Mouse (Mus musculus) NIH3T3 (cell line): Measurements from ENCODE around the gene Hoxa13.
A peak's percentile ranks its signal among the peaks of the same experiment; 100 is the strongest.

Experiments used
- DNase-seq: peaks from one replicate; pipeline ENCODE4 v3.0.0-alpha.2; 2012; ENCODE audit warnings: low read depth

The Hoxa13 gene

GRCm38 (mm10) chr6:52251177-52251879 lies 9.4 kb downstream of the Hoxa13 start:
- peak; percentile 26 for DNase-seq

DNA sequence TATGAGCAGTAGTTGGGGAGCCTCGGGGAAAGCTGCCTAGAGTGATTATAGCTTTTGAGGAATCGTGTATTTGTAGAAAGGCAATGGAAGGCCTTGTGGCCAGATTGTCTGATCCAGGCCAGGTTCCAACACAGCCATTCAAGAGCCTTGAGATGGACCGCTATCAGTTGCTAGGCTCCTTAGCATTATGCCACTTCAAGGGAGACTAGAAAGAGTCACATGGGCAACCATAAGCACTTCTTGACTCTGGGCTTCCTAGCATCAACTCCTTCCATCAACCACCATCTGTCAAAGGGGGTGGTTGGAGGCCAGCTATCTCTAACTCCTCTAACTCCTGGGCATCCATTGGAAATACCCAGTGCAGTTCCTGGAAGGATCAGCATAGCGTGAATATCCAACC lies 10.9 kb downstream of the Hoxa13 start:
- DNase-seq, result no peak

- no peak for DNase-seq
These were observed 11.3 kb downstream of the Hoxa13 start for GRCm38 (mm10) chr6:52249415-52249738.

DNA sequence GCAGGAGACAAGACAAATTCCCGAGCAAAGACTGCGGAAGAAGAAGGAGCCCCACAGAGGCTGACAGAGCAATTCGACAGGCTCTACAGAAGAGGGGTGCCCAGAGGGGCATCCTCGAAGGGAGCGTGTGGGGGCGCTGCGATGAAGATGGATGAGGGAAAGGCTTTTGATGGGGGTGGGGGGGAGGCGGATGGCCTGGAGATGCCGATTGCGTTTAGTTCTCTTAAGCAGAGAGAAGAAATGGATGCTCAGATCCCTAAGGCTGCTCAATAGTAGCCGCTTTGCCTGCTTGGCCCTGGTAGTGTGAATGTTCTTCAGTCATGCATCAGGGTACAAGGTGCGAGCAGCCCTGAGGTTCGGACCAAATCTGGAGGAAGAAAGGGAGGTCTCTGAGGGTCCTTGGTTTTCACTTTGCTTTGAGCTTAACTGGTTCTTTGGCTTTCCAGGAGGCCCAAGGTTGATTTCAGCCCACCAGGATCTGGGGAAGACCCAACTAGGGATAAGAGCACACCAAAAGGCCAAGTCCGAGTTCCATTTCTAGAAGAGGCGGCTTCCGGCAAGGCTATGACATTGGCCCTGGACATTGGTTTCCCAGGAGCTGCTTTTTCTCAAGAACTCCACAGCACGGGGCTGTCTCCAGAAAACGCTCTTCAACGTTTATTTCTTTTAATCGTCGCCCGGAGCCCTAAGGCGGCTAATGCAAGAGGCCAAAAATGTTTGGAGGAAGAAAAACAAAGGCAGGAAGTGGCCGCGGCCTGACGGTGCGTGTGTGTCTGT lies 11.9 kb downstream of the Hoxa13 start:
- no peak for DNase-seq

- DNase-seq, result no peak
These were observed 12.7 kb downstream of the Hoxa13 start for GRCm38 (mm10) chr6:52247766-52248637.

GRCm38 (mm10) chr6:52246916-52247315 lies 13.8 kb downstream of the Hoxa13 start:
- no peak for DNase-seq

DNA sequence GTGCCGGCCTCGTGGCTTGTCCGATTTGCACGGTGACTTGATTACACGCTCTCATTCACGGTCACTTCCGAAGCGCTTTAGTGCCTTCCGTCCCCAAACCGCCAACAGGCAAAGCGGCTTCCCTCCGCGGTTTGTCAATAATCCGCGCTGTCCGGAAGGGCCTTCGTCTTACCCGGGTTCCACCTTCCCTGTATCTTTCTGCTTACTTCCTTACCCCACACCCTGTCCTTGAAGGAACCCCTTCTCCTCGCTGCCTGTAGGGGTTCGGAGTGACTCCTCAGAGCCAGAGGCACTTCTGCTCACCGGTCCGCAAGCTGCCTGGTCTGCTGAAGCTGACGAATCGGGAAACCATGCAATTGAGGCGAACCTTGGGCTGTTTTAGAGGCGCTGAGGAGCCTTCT lies 14.3 kb downstream of the Hoxa13 start:
- no peak for DNase-seq

DNA sequence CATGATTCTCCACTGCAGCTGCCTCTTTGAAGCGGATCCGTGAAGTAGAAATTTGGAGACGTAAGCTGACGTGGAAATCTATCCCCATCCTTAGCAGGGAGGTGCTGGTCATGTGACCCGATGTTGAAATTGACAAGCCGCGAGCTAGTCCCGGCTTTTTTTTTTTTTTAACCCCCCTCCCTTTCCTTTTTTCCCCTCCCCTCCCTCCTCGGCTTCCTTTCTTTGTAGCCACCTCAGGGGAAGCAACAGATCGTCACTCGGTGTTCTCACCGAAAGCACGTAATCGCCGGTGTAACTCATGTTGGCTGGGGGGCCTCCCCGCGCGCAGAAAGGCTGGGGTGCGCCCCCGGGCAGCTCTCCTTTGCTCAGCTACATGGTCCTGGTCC lies 14.9 kb downstream of the Hoxa13 start, which contains the start of gene Hoxa11:
Gene Hoxa11, minus strand, starts transcription at position 54 of the 386 bp plus-strand sequence.
- DNase-seq, result no peak

- no peak for DNase-seq
These were observed 15.5 kb downstream of the Hoxa13 start for GRCm38 (mm10) chr6:52245040-52245756.

DNA sequence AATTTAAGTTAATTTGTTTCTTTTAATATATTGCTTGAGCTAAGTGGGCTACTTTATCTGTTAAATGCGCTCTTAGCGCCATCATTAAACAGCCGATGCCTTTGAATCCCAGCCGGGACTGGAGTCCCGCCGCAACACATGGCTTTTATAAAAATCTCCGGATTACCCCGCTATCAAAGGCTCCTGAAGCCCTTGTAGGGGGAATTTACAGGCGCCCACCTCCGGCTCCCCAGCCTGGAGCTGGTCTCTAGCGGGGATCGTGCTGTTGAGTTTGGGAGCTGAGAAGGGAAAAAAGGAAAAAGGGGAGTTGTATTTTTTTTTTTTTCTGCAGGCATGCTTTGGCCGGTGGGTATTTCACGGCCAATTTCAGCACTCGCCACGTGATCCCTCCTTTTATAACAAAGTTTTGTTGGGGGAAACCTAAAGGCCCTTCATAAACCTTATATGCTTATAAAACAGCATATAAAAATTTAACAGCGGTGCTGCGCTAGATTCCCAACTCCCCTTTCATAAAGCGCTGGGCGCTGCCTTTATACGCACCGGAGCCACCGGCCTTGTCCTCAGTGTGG lies 16.1 kb downstream of the Hoxa13 start:
- no peak for DNase-seq

- DNase-seq, result no peak
These were observed 17.0 kb downstream of the Hoxa13 start for GRCm38 (mm10) chr6:52243681-52244121.

DNA sequence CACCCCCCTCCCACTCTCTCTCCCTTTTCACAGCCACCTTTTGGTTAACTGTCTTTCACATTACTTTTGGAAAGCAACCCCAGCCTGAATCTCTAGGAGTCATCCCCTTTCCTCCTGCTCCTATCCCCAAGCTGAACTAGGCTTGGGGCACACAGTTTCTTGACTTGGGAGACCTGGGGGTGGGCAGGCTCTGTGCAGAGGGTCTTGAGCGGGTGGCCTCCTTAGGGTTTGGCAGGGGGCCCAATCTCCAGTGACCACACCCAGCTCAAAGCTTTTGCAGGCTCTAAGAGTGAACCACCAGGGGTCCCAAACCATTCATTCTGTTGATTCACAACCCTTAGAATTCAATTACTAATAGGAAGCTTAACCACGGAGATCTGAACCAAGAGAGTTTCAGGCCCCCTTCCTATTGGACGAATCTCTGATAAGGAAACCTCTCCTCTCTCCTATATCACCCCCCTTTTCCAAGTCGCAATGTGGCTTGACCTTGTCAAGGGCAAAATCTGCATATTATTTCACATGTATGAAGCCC lies 17.8 kb downstream of the Hoxa13 start:
- DNase-seq, result no peak

DNA sequence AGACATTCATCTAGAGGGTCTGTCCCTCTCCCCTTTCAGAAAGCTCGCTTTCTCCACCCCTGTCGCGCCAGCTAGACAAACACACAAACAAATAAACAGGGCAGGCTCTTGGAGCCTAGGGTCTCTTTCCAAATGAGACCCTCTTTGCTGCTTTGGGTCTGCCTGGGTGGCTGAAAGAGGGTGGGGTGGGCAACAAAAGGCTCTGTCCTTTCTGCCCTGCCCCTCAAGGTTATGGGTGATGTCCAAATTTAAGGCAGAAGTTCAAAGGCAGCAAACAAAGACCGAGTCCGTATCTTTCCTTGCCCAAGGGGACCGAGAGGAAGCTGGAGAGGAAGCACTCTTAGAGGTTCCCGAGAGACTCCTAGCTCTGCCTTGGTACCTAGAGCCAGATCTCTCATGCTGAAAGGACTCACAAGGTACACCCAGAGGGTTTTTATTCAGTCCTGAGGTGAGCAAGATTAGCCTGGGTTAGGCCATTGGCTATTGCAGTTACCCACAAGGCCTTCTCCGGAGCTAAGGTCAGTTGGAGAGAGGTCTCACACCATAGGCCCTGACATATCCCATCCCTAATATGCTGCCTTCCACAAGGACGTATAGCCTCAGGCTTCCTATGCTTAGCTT lies 19.6 kb downstream of the Hoxa13 start:
- DNase-seq, result no peak

GRCm38 (mm10) chr6:52240389-52241000 lies 20.2 kb downstream of the Hoxa13 start, which contains the start of gene Hoxa10:
Gene Hoxa10 (minus strand): TSS chr6:52240854.
- DNase-seq, result peak; percentile 78

DNA sequence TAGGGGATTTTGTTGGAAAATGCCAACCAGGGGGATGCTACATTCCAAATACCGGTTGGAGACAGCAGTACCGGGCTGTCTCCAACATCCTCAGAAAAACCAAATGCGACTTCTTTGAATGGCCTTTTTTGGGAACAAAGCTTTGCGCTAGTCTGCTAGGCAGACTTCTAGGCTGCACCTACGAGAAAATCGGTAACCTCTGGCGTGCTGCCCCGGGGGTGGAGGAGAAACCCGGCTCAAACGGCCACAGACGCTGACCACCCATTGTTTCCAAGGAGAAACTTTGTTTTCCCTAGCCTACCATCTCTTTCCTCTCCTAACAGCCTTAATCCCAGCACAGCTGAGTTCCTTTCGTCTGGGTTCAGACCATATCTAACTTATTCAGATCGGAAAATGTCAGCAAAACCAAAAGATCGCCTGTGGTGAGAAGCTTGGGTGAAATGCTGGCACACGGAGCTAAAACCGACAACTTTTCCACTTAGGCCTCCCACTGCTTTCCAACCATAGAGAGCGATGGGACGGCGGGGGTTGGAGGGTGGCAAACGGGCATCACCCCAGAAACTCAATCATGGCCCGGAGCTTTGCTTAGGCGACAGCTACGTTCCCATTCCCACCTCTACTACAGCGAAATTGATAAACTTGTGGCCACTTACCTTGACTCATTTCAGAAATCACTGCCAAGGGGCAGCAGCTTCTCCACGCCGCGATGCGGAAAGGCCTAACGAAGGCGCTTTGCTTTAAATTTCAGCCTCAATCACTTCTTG lies 20.9 kb downstream of the Hoxa13 start:
- no peak for DNase-seq

DNA sequence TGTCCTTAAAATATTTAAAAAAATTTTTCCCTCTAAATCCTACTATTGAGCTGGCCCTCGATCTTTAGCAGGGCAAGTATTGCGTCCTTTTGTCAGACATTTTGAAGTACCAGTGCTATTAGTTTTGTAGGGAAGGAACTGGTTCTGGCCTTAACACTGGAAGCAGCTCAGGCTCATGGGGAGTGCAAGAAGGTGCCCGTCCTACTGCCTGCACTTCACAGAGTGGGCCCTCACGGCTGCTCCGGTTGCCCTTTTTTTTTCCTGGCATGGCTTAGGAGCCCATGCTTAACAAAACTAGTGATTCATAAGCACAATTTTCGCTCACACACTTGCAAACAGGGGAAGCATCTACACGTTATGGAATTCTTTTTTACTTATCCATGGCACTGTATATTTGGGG lies 21.7 kb downstream of the Hoxa13 start:
- DNase-seq, result no peak

DNA sequence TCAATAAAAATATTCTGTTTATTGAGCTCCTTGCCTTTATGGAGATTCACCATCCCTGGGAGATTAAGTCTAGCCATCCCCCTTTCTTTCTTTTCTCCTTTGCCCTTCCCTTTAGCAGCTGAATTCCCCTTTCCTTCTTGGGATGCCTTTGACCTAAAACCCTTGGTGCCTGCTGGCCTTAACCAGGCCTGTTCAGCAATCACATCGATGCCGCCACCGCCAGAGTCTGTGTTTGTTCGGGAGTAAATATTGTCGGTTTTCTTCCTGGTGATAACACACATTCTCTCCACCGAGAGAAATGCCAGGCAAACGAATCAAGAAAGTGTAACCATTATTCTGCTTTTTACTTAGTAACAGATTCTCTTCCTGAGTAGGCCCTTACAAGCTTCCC lies 22.5 kb downstream of the Hoxa13 start:
- no peak for DNase-seq

DNA sequence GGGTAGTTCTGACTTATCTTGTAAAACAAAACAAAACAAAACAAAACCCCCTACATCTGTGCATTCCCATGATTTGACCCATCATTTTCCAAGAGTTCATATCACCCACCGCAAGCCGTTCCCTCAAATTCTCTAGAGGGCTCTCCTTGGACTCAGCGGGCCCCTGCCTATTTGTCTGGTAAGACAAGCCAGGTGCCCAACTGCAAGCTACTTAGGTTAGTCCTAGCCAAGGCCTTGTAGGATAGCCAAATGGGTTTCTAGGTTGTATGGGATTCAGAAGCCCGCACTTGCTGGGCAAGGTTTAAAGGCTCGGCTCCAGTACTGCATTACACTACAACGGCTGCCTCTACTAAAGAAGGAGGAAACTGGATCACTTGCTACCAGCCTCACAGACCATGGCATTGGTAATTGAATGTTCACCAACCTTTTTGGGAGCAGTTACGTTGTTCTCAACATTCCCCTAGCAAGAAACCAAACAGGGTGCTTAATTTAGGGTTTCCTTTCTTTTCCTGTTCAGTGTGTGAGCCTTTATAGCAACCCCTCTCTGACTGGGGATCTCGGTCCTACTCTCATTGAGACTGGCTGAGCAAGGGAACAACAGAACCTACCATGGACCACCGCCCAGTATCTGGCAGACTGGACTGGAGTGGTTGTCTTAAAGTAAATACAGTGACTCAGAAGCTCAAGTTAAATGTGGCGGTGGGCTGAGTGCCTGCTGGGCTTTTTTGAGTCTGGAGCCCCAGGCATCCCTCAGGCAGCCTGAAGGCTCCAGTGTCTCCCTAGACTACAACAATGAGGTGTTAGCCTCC lies 23.1 kb downstream of the Hoxa13 start:
- no peak for DNase-seq

GRCm38 (mm10) chr6:52236806-52237205 lies 23.9 kb downstream of the Hoxa13 start:
- DNase-seq, result no peak
